Mouse (Mus musculus): ENCODE measurements at regions not wholly inside any gene's neighbourhood (a gene's known extent, or its start where the extent isn't known, plus 50 kb on each side); places are given as distances from the start of the nearest gene placed in this dataset.

- DNase-seq: no peak
Measured at GRCm38 (mm10) chr17:48592457-48592856, 137.8 kb downstream of the Unc5cl start.

GRCm38 (mm10) chr17:48595418-48595963, 140.8 kb downstream of the Unc5cl start:
- no peak for DNase-seq

- peak; percentile 10 for DNase-seq
Measured at GRCm38 (mm10) chr17:48596406-48596805, 141.7 kb downstream of the Unc5cl start.

- DNase-seq: no peak
Measured at GRCm38 (mm10) chr17:48597301-48597700, 142.6 kb downstream of the Unc5cl start.

- DNase-seq: no peak
Measured at GRCm38 (mm10) chr17:48598471-48599141, 143.9 kb downstream of the Unc5cl start.

GRCm38 (mm10) chr17:48600176-48600575, 145.5 kb downstream of the Unc5cl start:
- DNase-seq: peak; percentile 9

- peak; percentile 78 for DNase-seq
Measured at GRCm38 (mm10) chr17:48602554-48602953, 147.9 kb downstream of the Unc5cl start.

- DNase-seq: no peak
Measured at GRCm38 (mm10) chr17:48606767-48607166, 152.1 kb downstream of the Unc5cl start.

- no peak for DNase-seq
Measured at GRCm38 (mm10) chr17:48608315-48608714, 153.6 kb downstream of the Unc5cl start.

GRCm38 (mm10) chr17:48610107-48610506, 155.4 kb downstream of the Unc5cl start:
- no peak for DNase-seq

GRCm38 (mm10) chr17:48610806-48611205, 156.1 kb downstream of the Unc5cl start:
- DNase-seq: peak; percentile 7

GRCm38 (mm10) chr17:48613491-48613890, 158.8 kb downstream of the Unc5cl start:
- DNase-seq: no peak

GRCm38 (mm10) chr17:48615248-48615647, 160.5 kb downstream of the Unc5cl start:
- DNase-seq: no peak

GRCm38 (mm10) chr17:48616205-48616604, 161.5 kb downstream of the Unc5cl start:
- DNase-seq: no peak

GRCm38 (mm10) chr17:48620896-48621295, 166.2 kb downstream of the Unc5cl start:
- no peak for DNase-seq

- DNase-seq: no peak
Measured at GRCm38 (mm10) chr17:48621676-48622075, 167.0 kb downstream of the Unc5cl start.

- DNase-seq: no peak
Measured at GRCm38 (mm10) chr17:48624937-48625336, 170.2 kb downstream of the Unc5cl start.

- no peak for DNase-seq
Measured at GRCm38 (mm10) chr17:48625971-48626370, 171.3 kb downstream of the Unc5cl start.

- DNase-seq: no peak
Measured at GRCm38 (mm10) chr17:48639611-48640010, 184.9 kb downstream of the Unc5cl start.

GRCm38 (mm10) chr17:48643533-48644019, 188.9 kb downstream of the Unc5cl start:
- DNase-seq: no peak

GRCm38 (mm10) chr17:48645056-48645455, 190.4 kb downstream of the Unc5cl start:
- DNase-seq: no peak

- no peak for DNase-seq
Measured at GRCm38 (mm10) chr17:48646626-48647195, 192.0 kb downstream of the Unc5cl start.

GRCm38 (mm10) chr17:48647431-48647830, 192.7 kb downstream of the Unc5cl start:
- DNase-seq: no peak

- no peak for DNase-seq
Measured at GRCm38 (mm10) chr17:48650556-48650955, 195.9 kb downstream of the Unc5cl start.
